Mouse (Mus musculus): Measurements from ENCODE around the gene Sprr2h. TPM values are rescaled to one million over a fixed set of nuclear protein-coding genes. Genes with fewer than 3 reads are reported as not detected.

The Sprr2h gene
- 1.2 and 4.9 TPM in 2 replicates for polyA plus RNA-seq (2015; fragmentation: Nextera tagmentation; extraction: Ambion mirVana)

DNA sequence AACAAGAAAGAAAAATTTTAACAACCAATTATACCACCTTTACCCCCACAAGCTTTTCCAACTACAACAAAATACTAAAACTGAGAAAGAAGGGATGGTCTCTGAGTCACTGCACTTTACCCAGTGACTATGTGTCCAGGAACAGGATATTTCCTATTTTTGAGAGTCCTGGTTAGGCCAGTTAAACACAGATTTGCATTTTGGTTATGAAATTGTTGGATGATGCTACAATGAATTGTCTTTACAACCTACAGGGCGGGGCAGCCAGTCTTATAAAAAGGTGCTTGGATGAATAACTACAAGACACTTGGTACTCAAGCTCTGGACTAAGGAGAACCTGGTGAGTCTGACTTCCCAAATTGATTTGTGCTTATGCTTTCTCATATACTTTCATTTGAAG lies at the start of gene Sprr2h:
Gene Sprr2h (plus strand): TSS at position 301 of the 400 bp plus-strand sequence.
- no peaks in the 10 kb centered on the region for H3K27me3 ChIP-seq
- no peak within 1 kb of the TSS for H3K4me3 ChIP-seq
- no peak within 1 kb of the TSS for H3K4me2 ChIP-seq
- H3K9ac ChIP-seq: no peak within 1 kb of the TSS
- no peaks in the 10 kb centered on the region for H3K9me3 ChIP-seq
- H3K4me1 ChIP-seq: no peaks in the 10 kb centered on the region
- no peak for ATAC-seq (ENCODE audit: insufficient number of reproducible peaks, low FRiP score, low TSS enrichment, low read depth)
- no peak within 1 kb of the TSS for H3K27ac ChIP-seq
- H3K36me3 ChIP-seq: no peaks in the 10 kb centered on the region
- 79% methylated on average over 1 of the region's 1 CpGs for WGBS

DNA sequence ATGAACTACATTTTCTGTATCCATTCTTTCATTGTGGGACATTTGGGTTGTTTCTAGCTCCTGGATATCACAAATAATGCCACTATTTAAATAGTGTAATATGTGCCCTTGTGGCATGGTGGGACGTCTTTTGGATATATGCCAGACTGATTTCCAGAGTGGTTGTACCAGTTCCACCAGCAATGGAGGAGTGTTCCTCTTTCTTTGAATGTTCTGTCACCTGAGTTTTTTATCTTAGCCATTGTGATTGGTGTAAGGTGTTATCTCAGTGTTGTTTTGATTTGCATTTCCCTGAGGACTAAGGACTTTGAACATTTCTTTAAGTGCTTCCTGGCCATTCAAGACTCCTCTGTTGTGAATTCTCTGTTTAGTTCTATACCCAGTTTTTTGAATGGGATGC lies 49.2 kb upstream of the Sprr2h start:
- no peak overlapping the region for H3K9ac ChIP-seq
- no peak for ATAC-seq (ENCODE audit: insufficient number of reproducible peaks, low FRiP score, low TSS enrichment, low read depth)
- no peaks in the 10 kb centered on the region for H3K27me3 ChIP-seq
- no peaks in the 10 kb centered on the region for H3K36me3 ChIP-seq
- H3K9me3 ChIP-seq: no peaks in the 10 kb centered on the region
- no peaks in the 10 kb centered on the region for H3K4me1 ChIP-seq
- H3K4me2 ChIP-seq: no peak overlapping the region
- H3K27ac ChIP-seq: no peak overlapping the region
- WGBS: 64% methylated on average over 1 of the region's 1 CpGs
- H3K4me3 ChIP-seq: no peak overlapping the region

DNA sequence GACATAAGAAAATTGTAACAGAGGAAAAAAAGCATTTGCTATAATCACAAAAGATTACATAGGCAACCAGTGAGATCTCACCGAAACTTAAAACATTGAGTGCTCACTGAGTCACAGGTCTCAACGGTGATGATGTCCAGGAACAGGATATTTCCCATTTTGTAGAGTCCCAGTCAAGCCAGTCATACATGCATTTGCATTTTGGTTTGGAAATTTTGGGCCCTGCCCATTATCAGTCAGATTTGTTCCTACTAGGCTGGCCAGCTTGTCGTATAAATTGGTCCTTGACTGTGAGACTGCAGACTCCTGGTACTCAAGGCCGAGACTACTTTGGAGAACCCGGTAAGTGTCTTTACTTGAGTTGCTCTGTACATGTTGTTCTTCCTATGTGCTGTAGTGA lies 46.6 kb upstream of the Sprr2h start, which contains the start of gene Sprr2d:
Gene Sprr2d (plus strand): TSS at position 301 of the 400 bp plus-strand sequence.
- no peak within 1 kb of the TSS for H3K4me2 ChIP-seq
- H3K4me1 ChIP-seq: no peaks in the 10 kb centered on the region
- H3K9ac ChIP-seq: no peak within 1 kb of the TSS
- H3K27ac ChIP-seq: no peak within 1 kb of the TSS
- ATAC-seq (ENCODE audit: insufficient number of reproducible peaks, low FRiP score, low TSS enrichment, low read depth): no peak
- H3K36me3 ChIP-seq: no peaks in the 10 kb centered on the region
- no peaks in the 10 kb centered on the region for H3K9me3 ChIP-seq
- H3K4me3 ChIP-seq: no peak within 1 kb of the TSS
- WGBS: 87% methylated on average over 5 of the region's 5 CpGs
- no peaks in the 10 kb centered on the region for H3K27me3 ChIP-seq

DNA sequence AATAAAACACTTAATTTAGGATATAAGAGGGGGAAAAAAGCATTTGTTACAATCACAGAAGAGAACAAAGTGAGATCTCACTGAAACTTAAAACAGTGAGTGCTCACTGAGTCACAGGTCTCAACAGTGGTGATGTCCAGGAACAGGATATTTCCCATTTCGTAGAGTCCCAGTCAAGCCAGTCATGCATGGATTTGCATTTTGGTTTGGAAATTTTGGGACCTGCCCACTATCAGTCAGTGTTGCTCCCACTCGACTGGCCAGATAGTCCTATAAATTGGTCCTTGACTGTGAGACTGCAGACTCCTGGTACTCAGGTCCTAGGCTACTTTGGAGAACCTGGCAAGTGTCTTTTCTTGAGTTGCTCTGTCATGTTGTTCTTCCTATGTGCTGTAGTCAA lies 33.6 kb upstream of the Sprr2h start, which contains the start of gene Sprr2e:
Gene Sprr2e (plus strand): TSS at position 301 of the 400 bp plus-strand sequence.
- Histone ChIP-seq H3K4me1 (no peaks in the 10 kb centered on the region), H3K36me3 (no peaks in the 10 kb centered on the region), H3K27me3 (no peaks in the 10 kb centered on the region), H3K4me3 (no peak within 1 kb of the TSS), H3K9me3 (no peaks in the 10 kb centered on the region), H3K27ac (no peak within 1 kb of the TSS), H3K9ac (no peak within 1 kb of the TSS), H3K4me2 (no peak within 1 kb of the TSS)
- no peak for ATAC-seq (ENCODE audit: insufficient number of reproducible peaks, low FRiP score, low TSS enrichment, low read depth)
- 83% methylated on average over 2 of the region's 2 CpGs for WGBS

DNA sequence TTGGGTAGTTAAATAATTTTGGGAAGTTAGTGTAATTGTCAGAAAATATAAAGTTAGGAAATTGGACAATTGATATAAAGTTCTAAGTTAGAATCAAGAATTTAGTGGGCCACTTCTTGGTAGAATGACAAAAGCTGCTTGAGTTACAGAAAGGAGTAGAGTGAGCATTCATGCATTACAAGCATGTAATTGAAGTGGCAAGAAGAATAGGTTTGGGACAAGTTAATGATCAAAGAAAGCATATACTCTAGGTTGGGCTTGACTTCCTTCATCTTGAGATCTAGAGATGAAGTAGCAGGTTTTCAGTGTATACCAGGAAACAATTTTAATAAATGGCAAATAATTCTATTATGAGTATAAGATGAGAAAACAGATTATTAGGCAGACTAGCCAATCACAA lies 23.9 kb upstream of the Sprr2h start:
- no peaks in the 10 kb centered on the region for H3K27me3 ChIP-seq
- no peak overlapping the region for H3K4me2 ChIP-seq
- H3K27ac ChIP-seq: no peak overlapping the region
- H3K9me3 ChIP-seq: no peaks in the 10 kb centered on the region
- no peaks in the 10 kb centered on the region for H3K4me1 ChIP-seq
- no peak overlapping the region for H3K9ac ChIP-seq
- ATAC-seq (ENCODE audit: insufficient number of reproducible peaks, low FRiP score, low TSS enrichment, low read depth): no peak
- H3K4me3 ChIP-seq: no peak overlapping the region
- H3K36me3 ChIP-seq: no peaks in the 10 kb centered on the region

DNA sequence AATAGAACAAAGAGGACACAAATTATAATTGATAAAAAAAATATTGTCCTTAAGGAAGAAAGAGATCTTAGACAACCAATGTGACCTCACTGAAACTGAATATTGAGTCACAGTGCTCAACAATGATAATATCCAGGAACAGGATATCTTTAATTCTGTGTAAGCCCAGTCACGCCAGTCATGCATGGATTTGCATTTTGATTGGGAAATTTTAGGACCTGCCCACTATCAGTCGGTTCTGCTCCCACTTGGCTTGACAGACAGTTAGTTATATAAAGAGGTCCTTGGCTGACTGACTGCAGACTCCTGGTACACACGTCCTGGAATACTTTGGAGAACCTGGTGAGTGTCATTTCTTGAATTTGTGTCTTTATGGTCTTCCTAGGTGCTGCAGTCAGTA lies 20.6 kb upstream of the Sprr2h start, which contains the start of gene Sprr2f:
Gene Sprr2f (plus strand): TSS at position 301 of the 400 bp plus-strand sequence.
- H3K4me3 ChIP-seq: no peak within 1 kb of the TSS
- no peaks in the 10 kb centered on the region for H3K9me3 ChIP-seq
- H3K4me1 ChIP-seq: no peaks in the 10 kb centered on the region
- WGBS: 65% methylated on average over 3 of the region's 3 CpGs
- H3K27me3 ChIP-seq: no peaks in the 10 kb centered on the region
- no peak within 1 kb of the TSS for H3K27ac ChIP-seq
- no peak within 1 kb of the TSS for H3K9ac ChIP-seq
- no peaks in the 10 kb centered on the region for H3K36me3 ChIP-seq
- H3K4me2 ChIP-seq: no peak within 1 kb of the TSS
- ATAC-seq (ENCODE audit: insufficient number of reproducible peaks, low FRiP score, low TSS enrichment, low read depth): no peak

DNA sequence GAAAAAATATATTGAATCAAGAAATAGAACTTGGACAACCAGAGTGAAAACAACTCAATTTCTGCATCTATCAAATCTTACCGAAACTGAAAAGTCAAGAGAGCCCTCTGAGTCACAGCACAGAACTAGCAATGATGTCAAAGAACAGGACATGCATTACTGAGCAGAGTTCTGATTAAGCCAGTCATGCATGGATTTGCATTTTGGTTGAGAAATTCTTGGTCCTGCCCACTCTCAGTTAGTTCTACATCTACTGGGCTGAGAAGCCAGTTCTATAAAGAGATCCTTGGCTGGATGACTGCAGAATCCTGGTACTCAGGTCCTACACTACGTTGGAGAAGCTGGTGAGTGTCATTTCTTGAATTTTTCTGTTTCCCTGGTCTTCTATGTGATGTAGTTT lies 11.9 kb upstream of the Sprr2h start:
- no peak overlapping the region for H3K4me2 ChIP-seq
- no peak overlapping the region for H3K9ac ChIP-seq
- H3K27me3 ChIP-seq: no peaks in the 10 kb centered on the region
- no peak overlapping the region for H3K27ac ChIP-seq
- no peaks in the 10 kb centered on the region for H3K4me1 ChIP-seq
- H3K4me3 ChIP-seq: no peak overlapping the region
- H3K36me3 ChIP-seq: no peaks in the 10 kb centered on the region
- H3K9me3 ChIP-seq: no peaks in the 10 kb centered on the region
- 64% methylated on average over 2 of the region's 2 CpGs for WGBS
- no peak for ATAC-seq (ENCODE audit: insufficient number of reproducible peaks, low FRiP score, low TSS enrichment, low read depth)

DNA sequence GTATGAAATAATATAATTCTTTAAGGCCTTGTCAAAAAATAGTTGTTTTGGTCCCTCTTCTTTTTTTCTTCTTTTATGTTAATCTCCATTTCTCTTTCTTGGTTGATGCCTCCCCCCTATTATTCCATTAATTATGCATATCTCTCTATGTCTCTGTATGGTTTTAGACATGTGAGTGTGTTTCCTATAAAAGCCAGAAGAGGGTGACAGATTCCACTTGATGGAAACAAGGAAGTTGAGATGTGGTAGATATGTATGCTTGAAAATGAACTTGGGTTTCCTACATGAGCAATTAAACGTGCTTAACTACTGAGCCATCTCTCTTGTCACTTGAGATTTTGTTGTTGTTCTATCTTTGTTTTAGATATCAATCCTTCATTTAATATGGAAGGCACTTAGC lies 8.8 kb downstream of the Sprr2h start:
- Histone ChIP-seq H3K4me3 (no peak overlapping the region), H3K9me3 (no peaks in the 10 kb centered on the region), H3K4me1 (no peaks in the 10 kb centered on the region), H3K27ac (no peak overlapping the region), H3K36me3 (no peaks in the 10 kb centered on the region), H3K4me2 (no peak overlapping the region), H3K27me3 (no peaks in the 10 kb centered on the region), H3K9ac (no peak overlapping the region)
- no peak for ATAC-seq (ENCODE audit: insufficient number of reproducible peaks, low FRiP score, low TSS enrichment, low read depth)
- WGBS: 43% methylated on average over 1 of the region's 1 CpGs

DNA sequence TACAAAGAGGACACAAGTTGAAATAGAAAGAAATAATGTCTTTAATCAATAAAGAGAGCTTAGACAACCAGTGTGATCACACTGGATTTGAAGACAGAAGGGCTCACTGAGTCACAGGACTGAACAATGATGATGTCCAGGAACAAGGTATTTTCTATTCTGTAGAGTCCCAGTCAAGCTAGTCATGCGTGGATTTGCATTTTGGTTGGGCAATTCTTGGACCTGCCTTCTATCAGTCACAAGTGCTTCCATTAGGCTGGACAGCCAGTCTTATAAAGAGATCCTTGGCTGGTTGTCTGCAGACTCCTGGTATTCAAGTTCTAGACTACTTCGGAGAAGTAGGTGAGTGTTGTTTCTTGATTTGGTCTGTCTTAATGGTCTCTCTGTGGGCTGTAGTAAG lies 22.2 kb downstream of the Sprr2h start, which contains the start of gene Sprr2i:
Gene Sprr2i (plus strand): TSS at position 301 of the 400 bp plus-strand sequence.
- Histone ChIP-seq H3K9me3 (no peaks in the 10 kb centered on the region), H3K9ac (no peak within 1 kb of the TSS), H3K4me2 (no peak within 1 kb of the TSS), H3K27ac (no peak within 1 kb of the TSS), H3K4me3 (no peak within 1 kb of the TSS), H3K27me3 (no peaks in the 10 kb centered on the region), H3K36me3 (no peaks in the 10 kb centered on the region), H3K4me1 (no peaks in the 10 kb centered on the region)
- no peak for ATAC-seq (ENCODE audit: insufficient number of reproducible peaks, low FRiP score, low TSS enrichment, low read depth)
- 96% methylated on average over 2 of the region's 2 CpGs for WGBS

DNA sequence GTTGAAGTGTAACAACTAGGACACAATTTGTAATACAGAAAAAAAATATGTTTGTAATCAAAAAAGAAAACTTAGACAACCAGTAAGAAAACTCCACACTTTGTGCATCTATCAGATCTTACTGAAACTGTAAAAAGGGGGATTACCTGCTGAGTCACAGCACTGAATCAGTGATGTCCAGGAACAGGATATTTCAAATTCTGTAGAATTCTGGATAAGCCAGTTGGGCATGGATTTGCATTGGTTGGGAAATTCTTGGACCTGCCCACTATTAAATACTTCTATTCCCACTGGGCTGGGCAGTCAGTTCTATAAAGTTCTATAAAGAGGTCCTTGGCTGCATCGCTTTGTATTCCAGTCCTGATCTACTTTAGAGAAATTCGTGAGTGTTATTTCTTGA lies 32.3 kb downstream of the Sprr2h start, which contains the start of gene Sprr2j-ps:
Gene Sprr2j-ps (plus strand): TSS at position 301 of the 400 bp plus-strand sequence.
- H3K9ac ChIP-seq: no peak within 1 kb of the TSS
- no peaks in the 10 kb centered on the region for H3K9me3 ChIP-seq
- no peak for ATAC-seq (ENCODE audit: insufficient number of reproducible peaks, low FRiP score, low TSS enrichment, low read depth)
- H3K36me3 ChIP-seq: no peaks in the 10 kb centered on the region
- no peaks in the 10 kb centered on the region for H3K4me1 ChIP-seq
- WGBS: 82% methylated on average over 2 of the region's 2 CpGs
- H3K4me2 ChIP-seq: no peak within 1 kb of the TSS
- H3K27ac ChIP-seq: no peak within 1 kb of the TSS
- H3K4me3 ChIP-seq: no peak within 1 kb of the TSS
- H3K27me3 ChIP-seq: no peaks in the 10 kb centered on the region

DNA sequence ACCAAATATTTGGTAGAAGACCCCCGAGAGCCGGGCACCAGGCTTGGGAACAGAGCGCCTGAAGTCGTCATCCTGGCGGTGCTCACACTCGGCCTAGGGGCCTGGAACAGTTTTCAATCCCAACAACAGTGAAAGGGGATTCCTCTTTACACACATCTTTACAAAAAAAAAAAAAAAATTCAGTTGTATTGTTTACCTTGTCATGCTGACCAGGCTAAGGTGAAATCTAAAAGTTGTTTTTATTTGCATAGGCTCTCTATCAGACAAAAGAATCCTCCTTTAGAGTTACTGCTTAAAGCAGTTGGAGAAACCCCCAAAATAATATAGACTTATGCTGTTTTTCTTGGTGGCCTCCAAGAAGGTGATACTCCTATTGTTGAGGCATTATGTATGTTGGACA lies 43.8 kb downstream of the Sprr2h start, which contains the start of gene Gm9774:
Gene Gm9774 (minus strand): TSS at position 101 of the 400 bp plus-strand sequence.
- Histone ChIP-seq H3K36me3 (no peaks in the 10 kb centered on the region), H3K27me3 (no peaks in the 10 kb centered on the region), H3K9me3 (no peaks in the 10 kb centered on the region), H3K9ac (no peak within 1 kb of the TSS), H3K4me3 (no peak within 1 kb of the TSS), H3K27ac (no peak within 1 kb of the TSS), H3K4me1 (no peaks in the 10 kb centered on the region), H3K4me2 (no peak within 1 kb of the TSS)
- 89% methylated on average over 6 of the region's 6 CpGs for WGBS
- ATAC-seq (ENCODE audit: insufficient number of reproducible peaks, low FRiP score, low TSS enrichment, low read depth): no peak

DNA sequence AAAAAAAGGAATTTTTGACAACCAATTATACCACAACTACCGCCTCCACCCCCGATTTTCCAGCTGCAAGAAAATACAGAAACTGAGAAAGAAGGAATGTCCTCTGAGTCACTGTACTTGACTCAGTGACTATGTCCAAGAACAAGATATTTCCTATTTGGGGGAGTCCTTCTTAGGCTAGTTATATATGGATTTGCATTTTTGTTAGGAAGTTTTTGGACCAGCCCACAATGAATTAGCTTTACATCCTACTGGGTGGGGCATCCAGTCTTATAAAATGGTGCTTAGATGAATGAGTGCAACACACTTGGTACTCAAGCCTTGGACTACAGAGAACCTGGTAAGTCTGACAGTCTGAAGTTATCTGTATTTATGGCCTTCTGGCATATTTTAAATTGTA lies 46.8 kb downstream of the Sprr2h start, which contains the start of gene Sprr2k:
Gene Sprr2k (plus strand): TSS at position 301 of the 400 bp plus-strand sequence.
- H3K36me3 ChIP-seq: no peaks in the 10 kb centered on the region
- WGBS: 76% methylated on average over 2 of the region's 2 CpGs
- H3K4me2 ChIP-seq: no peak within 1 kb of the TSS
- ATAC-seq (ENCODE audit: insufficient number of reproducible peaks, low FRiP score, low TSS enrichment, low read depth): no peak
- H3K9me3 ChIP-seq: no peaks in the 10 kb centered on the region
- H3K9ac ChIP-seq: no peak within 1 kb of the TSS
- H3K27ac ChIP-seq: no peak within 1 kb of the TSS
- H3K4me3 ChIP-seq: no peak within 1 kb of the TSS
- no peaks in the 10 kb centered on the region for H3K4me1 ChIP-seq
- H3K27me3 ChIP-seq: no peaks in the 10 kb centered on the region

Measured in limb, embryonic 15.5 days (tissue).